Mouse (Mus musculus) embryonic facial prominence, embryonic 11.5 days (tissue): Measurements from ENCODE around the gene Pah. TPM values are rescaled to one million over a fixed set of nuclear protein-coding genes. Genes with fewer than 3 reads are reported as not detected.

Source experiments
- ATAC-seq: fragments of 200-750 bp; cut with Nextera tagmentation; replicated peaks from 2 replicates; pipeline ENCODE4 v1.8.0; 2017; ENCODE audit warnings: low read depth; ENCODE audit not compliant: insufficient number of reproducible peaks, low FRiP score, low TSS enrichment
- DNase-seq: peaks from one replicate; pipeline ENCODE4 v3.0.0-alpha.2; 2015; ENCODE audit warnings: low spot score
- H3K27ac ChIP-seq: fragments of 300-500 bp; sonication (generic); replicated peaks from 2 replicates; pipeline ENCODE4 v1.5.1; 2014; ENCODE audit warnings: mild to moderate bottlenecking, low read depth, low read length, control low read depth
- H3K27me3 ChIP-seq: fragments of 300-500 bp; sonication (generic); 2 replicates; pipeline ENCODE4 v1.6.1; 2014; ENCODE audit warnings: mild to moderate bottlenecking, low read length, moderate library complexity, mixed read lengths; ENCODE audit not compliant: control insufficient read depth, insufficient read depth
- H3K36me3 ChIP-seq: fragments of 300-500 bp; sonication (generic); replicated peaks from 2 replicates; pipeline ENCODE4 v1.6.1; 2014; ENCODE audit warnings: low read depth, mild to moderate bottlenecking, low read length, moderate library complexity, mixed read lengths; ENCODE audit not compliant: control insufficient read depth, insufficient read depth
- H3K4me1 ChIP-seq: fragments of 300-500 bp; sonication (generic); 2 replicates; pipeline ENCODE4 v1.6.1; 2014; ENCODE audit warnings: low read length, mixed read lengths; ENCODE audit not compliant: control insufficient read depth, insufficient read depth
- H3K4me2 ChIP-seq: fragments of 300-500 bp; sonication (generic); 2 replicates; pipeline ENCODE4 v1.6.1; 2014; ENCODE audit warnings: low read depth, mild to moderate bottlenecking, control low read depth, low read length, moderate library complexity
- H3K4me3 ChIP-seq: fragments of 300-500 bp; sonication (generic); 2 replicates; pipeline ENCODE4 v1.5.1; 2014; ENCODE audit warnings: low read depth, low read length, control low read depth
- H3K9ac ChIP-seq: fragments of 300-500 bp; sonication (generic); replicated peaks from 2 replicates; pipeline ENCODE4 v1.6.1; 2014; ENCODE audit warnings: mild to moderate bottlenecking, control low read depth, low read length
- H3K9me3 ChIP-seq: fragments of 300-500 bp; sonication (generic); replicated peaks from 2 replicates; pipeline ENCODE4 v1.6.1; 2016; ENCODE audit warnings: mild to moderate bottlenecking, low read length, inconsistent platforms, mixed read lengths; ENCODE audit not compliant: control insufficient read depth
- WGBS: fragments of 180-500 bp; shearing (Covaris S2); extraction: QIAGEN DNeasy Blood & Tissue Kit; methylation state at CpG from one replicate; pipeline ENCODE4 v1.1.7; 2014; 5-methylcytosine and 5-hydroxymethylcytosine counted together
- polyA plus RNA-seq: library from polyadenylated mRNA; unstranded; fragments of >200 nt; fragmentation: Nextera tagmentation; extraction: Ambion mirVana; gene quantifications from 2 replicates; pipeline ENCODE4 v1.2.1, GENCODE M21; 2014

Pah gene
- polyA plus RNA-seq, 1 experiment from 2014 or later: not detected

DNA sequence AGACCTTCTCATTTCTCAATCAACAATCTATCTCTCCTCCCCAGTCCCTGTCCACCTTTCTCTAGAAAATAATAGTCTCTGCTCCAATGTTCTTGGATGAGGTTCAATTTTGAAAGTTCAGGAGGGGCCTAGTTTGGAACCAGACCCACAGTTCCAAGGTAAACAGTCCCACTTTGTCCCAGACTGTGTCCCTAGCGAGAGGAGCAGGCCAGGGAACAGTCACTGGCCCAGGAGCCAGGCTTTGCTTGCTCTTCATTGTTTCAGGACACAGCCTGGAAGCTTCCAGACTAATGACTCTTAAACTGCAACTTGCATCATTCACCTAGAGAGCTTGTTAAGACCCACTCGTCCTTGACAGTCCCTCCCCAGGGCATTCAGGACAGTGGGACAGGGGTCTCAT lies 44.1 kb downstream of the Pah start:
- ATAC-seq: no peak
- H3K9ac ChIP-seq: no peak overlapping the region
- no peak overlapping the region for H3K27ac ChIP-seq
- no peaks in the 10 kb centered on the region for H3K4me1 ChIP-seq
- no peaks in the 10 kb centered on the region for H3K27me3 ChIP-seq
- no peak overlapping the region for H3K4me2 ChIP-seq
- WGBS: 71% methylated on average over 2 of the region's 2 CpGs
- H3K9me3 ChIP-seq: no peaks in the 10 kb centered on the region
- no peak for DNase-seq
- H3K4me3 ChIP-seq: no peak overlapping the region
- H3K36me3 ChIP-seq: no peaks in the 10 kb centered on the region

DNA sequence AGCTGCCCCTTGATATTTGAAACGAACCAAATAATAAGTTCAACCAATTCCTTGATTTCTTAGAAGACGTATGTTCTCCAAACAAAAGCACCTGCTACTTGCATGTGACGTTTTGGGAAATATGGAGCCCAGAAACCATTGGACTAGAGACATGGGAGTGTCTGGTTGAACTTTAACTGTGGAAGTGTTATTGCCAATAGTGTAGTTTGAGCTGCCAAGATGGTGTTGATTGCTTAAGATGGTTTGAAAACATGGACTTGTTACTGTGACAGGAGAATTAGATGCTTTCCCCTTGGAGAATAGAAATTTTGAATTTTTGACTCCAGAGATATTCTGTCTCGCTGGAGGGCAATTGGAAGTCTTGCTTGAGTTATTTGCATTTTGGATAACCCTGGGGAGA lies 50.9 kb downstream of the Pah start:
- Histone ChIP-seq H3K36me3 (no peaks in the 10 kb centered on the region), H3K27me3 (no peaks in the 10 kb centered on the region), H3K9ac (no peak overlapping the region), H3K9me3 (no peaks in the 10 kb centered on the region), H3K4me1 (no peaks in the 10 kb centered on the region), H3K4me3 (no peak overlapping the region), H3K4me2 (no peak overlapping the region), H3K27ac (no peak overlapping the region)
- no peak for DNase-seq
- 82% methylated on average over 4 of the region's 4 CpGs for WGBS
- ATAC-seq: no peak

DNA sequence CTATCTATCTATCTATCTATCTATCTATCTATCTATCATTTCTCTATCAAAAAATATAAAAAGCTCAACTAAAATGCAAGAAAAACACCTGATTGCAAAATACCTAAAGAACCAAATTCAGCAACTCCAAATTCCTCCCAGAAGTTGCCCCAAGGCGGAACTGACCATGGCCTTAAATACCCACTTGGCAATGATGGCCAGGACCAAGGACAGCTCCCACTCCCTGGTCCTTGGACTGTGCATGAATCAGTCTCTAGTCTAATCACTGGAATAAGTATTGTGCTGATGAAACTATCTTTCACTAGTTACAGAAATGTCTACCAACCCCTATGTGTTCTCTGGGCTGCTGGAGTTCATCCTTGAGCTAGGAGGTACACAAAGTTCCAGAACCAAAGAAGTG lies 65.1 kb downstream of the Pah start:
- Histone ChIP-seq H3K4me1 (no peaks in the 10 kb centered on the region), H3K4me3 (no peak overlapping the region), H3K9me3 (no peaks in the 10 kb centered on the region), H3K4me2 (no peak overlapping the region), H3K27me3 (no peaks in the 10 kb centered on the region), H3K27ac (no peak overlapping the region), H3K9ac (no peak overlapping the region), H3K36me3 (no peaks in the 10 kb centered on the region)
- DNase-seq (peak; percentile 79), ATAC-seq (no peak)
- WGBS: 64% methylated on average over 1 of the region's 1 CpGs

DNA sequence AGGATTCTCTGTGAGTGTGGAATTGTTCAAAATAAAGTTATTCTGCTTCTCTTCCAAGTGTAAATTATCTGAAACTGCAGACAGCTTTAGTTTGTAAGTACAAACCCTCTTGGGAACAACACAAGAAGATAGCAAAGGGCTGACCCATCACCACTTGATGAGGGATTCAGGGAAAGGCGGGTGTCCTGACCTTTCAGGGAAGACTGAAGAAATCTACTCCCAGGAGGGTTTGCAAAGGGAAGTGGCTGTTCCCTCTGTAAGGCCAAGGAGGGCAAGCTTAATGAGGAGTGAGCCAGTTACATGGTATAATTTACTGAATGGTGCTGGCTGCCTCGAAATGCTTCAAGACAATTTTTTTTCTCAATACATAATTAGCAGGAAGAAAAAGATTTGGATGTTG lies 72.3 kb downstream of the Pah start:
- DNase-seq (no peak), ATAC-seq (no peak)
- Histone ChIP-seq H3K4me1 (no peaks in the 10 kb centered on the region), H3K4me2 (no peak overlapping the region), H3K9ac (no peak overlapping the region), H3K4me3 (no peak overlapping the region), H3K36me3 (no peaks in the 10 kb centered on the region), H3K9me3 (no peaks in the 10 kb centered on the region), H3K27ac (no peak overlapping the region), H3K27me3 (no peaks in the 10 kb centered on the region)
- WGBS: 27% methylated on average over 2 of the region's 2 CpGs

DNA sequence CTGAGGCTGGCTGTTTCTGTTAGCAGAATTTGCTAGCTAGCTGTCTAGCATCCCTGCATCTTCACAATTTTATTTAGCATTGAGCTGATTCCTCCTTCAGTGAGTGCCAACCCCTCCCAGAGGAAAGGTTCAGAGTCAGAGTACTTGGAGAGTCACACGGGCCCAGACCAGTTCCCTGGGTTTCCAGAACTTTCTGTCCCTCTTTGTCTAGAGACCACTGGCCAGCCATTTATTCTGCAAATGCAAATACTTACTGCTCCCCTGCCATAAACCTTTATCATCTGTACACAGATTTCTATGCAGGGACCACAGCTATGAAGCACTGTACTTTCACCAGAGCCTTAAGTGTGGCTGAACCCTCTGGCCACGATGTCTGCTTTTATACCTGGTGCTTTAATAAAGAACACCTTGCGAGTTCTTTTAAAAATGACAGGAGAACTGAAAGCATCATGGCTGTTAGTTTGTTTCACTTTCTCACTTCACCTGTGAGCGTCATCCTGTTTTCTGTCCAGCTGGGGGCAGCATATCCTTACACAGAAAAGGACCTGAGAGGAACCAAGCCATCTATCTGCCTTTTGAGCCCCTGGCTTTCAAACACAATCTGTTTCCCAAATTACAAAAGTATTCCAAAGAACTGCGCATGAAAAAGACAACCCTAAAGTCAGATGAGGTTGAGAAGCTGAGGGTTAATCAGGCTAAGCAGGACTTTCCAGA lies 74.9 kb downstream of the Pah start:
- Histone ChIP-seq H3K4me3 (no peak overlapping the region), H3K4me2 (no peak overlapping the region), H3K9ac (no peak overlapping the region), H3K4me1 (no peaks in the 10 kb centered on the region), H3K27ac (no peak overlapping the region), H3K9me3 (no peaks in the 10 kb centered on the region), H3K36me3 (no peaks in the 10 kb centered on the region), H3K27me3 (no peaks in the 10 kb centered on the region)
- ATAC-seq (no peak), DNase-seq (peak; percentile 66)
- 43% methylated on average over 5 of the region's 5 CpGs for WGBS

DNA sequence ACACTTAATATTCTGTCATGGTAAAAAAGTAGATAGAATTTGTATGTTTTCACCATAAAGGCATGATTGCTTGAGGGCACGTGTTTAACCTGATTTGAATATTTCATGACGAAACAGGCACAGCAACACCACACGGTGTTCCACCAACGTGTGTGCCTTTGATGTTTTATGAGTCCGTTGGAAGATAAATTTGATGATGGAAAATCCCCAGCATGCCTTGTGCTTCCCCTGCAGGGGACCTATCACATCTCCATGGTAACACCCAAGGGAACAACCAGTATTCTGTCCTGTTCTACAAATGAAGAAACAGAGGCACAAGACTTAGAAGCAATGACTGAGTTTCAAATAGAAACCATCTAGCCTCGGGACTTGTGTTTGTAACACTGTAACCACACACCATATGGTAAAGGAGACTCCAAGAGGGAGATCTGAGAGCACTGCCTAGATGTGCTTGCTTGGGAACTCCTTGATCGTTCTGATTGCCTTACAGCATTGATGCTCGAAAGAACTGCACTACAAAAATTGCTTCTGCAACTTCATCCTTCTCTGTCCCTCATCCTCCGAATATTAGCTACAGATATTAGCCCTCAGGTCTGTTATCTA lies 75.6 kb downstream of the Pah start:
- H3K36me3 ChIP-seq: no peaks in the 10 kb centered on the region
- H3K4me3 ChIP-seq: no peak overlapping the region
- H3K9ac ChIP-seq: no peak overlapping the region
- no peaks in the 10 kb centered on the region for H3K9me3 ChIP-seq
- H3K27me3 ChIP-seq: no peaks in the 10 kb centered on the region
- WGBS: 66% methylated on average over 9 of the region's 9 CpGs
- H3K4me1 ChIP-seq: no peaks in the 10 kb centered on the region
- no peak overlapping the region for H3K27ac ChIP-seq
- H3K4me2 ChIP-seq: no peak overlapping the region
- ATAC-seq (no peak), DNase-seq (no peak)

DNA sequence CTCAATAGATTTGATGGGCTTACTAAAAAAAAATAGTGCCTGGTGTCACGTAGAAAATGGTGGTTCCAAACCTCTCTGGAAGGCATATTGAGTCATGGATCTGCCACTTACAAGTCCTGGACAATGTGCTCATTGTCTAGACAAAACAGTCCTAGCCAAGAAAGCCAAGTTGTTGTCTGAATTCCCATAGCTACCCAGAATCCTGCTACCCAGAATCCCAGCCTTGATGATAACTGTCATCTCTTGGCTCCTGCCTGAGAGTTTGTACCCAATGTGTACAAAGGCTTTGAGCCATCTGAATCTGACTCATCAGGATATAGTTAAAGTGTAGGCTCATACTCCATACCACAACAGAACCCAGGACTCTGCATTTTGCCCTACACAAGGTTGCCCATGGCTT lies 80.6 kb downstream of the Pah start:
- Histone ChIP-seq H3K9ac (no peak overlapping the region), H3K4me3 (no peak overlapping the region), H3K27ac (no peak overlapping the region), H3K4me1 (no peaks in the 10 kb centered on the region), H3K4me2 (no peak overlapping the region), H3K9me3 (no peaks in the 10 kb centered on the region), H3K36me3 (no peaks in the 10 kb centered on the region), H3K27me3 (no peaks in the 10 kb centered on the region)
- ATAC-seq (no peak), DNase-seq (no peak)
- 58% methylated on average over 1 of the region's 1 CpGs for WGBS

DNA sequence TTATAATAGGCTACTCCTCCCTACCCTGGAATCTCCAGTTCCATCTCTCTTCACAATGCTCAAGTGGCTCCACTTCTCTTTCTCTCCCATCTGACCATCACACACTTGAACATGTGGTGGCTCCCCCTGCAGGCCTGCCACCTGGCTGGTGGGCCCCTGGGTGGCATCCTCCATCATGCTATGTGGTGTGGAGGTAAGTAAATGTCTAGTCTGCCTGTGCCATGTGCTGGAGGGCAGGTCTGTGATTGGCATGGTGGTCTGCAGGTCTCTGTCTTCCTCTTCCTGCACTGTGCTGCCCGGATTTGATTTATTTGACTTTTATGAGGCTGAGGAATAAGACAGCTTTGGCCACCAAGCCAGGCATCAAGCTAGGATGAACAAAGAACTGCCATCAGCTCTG lies 103.6 kb downstream of the Pah start:
- no peaks in the 10 kb centered on the region for H3K9me3 ChIP-seq
- H3K9ac ChIP-seq: no peak overlapping the region
- DNase-seq (no peak), ATAC-seq (no peak)
- WGBS: 100% methylated on average over 1 of the region's 1 CpGs
- H3K27ac ChIP-seq: no peak overlapping the region
- H3K4me2 ChIP-seq: no peak overlapping the region
- no peak overlapping the region for H3K4me3 ChIP-seq
- no peaks in the 10 kb centered on the region for H3K27me3 ChIP-seq
- H3K36me3 ChIP-seq: no peaks in the 10 kb centered on the region
- no peaks in the 10 kb centered on the region for H3K4me1 ChIP-seq
